Mouse (Mus musculus): ENCODE measurements around the gene Cacna1c. TPM values are rescaled to one million over a fixed set of nuclear protein-coding genes. Genes with fewer than 3 reads are reported as not detected.

The Cacna1c gene
- polyA plus RNA-seq, 1 experiment, result not detected

GRCm38 (mm10) chr6:119001442-119001841, 194.8 kb downstream of the Cacna1c start:
- Histone ChIP-seq H3K36me3 (ENCODE audit: control insufficient read depth, insufficient read depth) (no peaks in the 10 kb centered on the region), H3K27me3 (ENCODE audit: control insufficient read depth, insufficient read depth, insufficient read length) (no peaks in the 10 kb centered on the region), H3K4me3 (no peak overlapping the region), H3K79me2 (ENCODE audit: control insufficient read depth, insufficient read depth) (no peaks in the 10 kb centered on the region), H3ac (ENCODE audit: control insufficient read depth, insufficient read length) (no peak overlapping the region), H3K4me2 (ENCODE audit: low read depth) (no peak overlapping the region)
- TF ChIP-seq MAX (IDR thresholded peaks at IDR 0.05; ENCODE audit: low read depth), result no peak

GRCm38 (mm10) chr6:119000255-119000654, 196.0 kb downstream of the Cacna1c start:
- Histone ChIP-seq H3ac (ENCODE audit: control insufficient read depth, insufficient read length) (no peak overlapping the region), H3K4me2 (ENCODE audit: low read depth) (no peak overlapping the region), H3K4me3 (no peak overlapping the region), H3K27me3 (ENCODE audit: control insufficient read depth, insufficient read depth, insufficient read length) (no peaks in the 10 kb centered on the region), H3K36me3 (ENCODE audit: control insufficient read depth, insufficient read depth) (no peaks in the 10 kb centered on the region), H3K79me2 (ENCODE audit: control insufficient read depth, insufficient read depth) (no peaks in the 10 kb centered on the region)
- no peak for TF ChIP-seq SRF (IDR thresholded peaks at IDR 0.05; ENCODE audit: control insufficient read depth, insufficient read length, low read depth)

GRCm38 (mm10) chr6:118999329-118999875, 196.8 kb downstream of the Cacna1c start:
- H3K4me3 ChIP-seq, result no peak overlapping the region
- no peak overlapping the region for H3K4me2 ChIP-seq (ENCODE audit: low read depth)
- no peaks in the 10 kb centered on the region for H3K36me3 ChIP-seq (ENCODE audit: control insufficient read depth, insufficient read depth)
- H3K27me3 ChIP-seq (ENCODE audit: control insufficient read depth, insufficient read depth, insufficient read length), result no peaks in the 10 kb centered on the region
- no peak overlapping the region for H3ac ChIP-seq (ENCODE audit: control insufficient read depth, insufficient read length)
- H3K79me2 ChIP-seq (ENCODE audit: control insufficient read depth, insufficient read depth), result no peaks in the 10 kb centered on the region
- TF ChIP-seq MAX (IDR thresholded peaks at IDR 0.05; ENCODE audit: low read depth) (no peak), MYOD1 (IDR thresholded peaks at IDR 0.05; ENCODE audit: control insufficient read depth in 1 of 3, insufficient read length in 2 of 3, low read depth in 2 of 3) (no peak)

- TF ChIP-seq TCF12 (IDR thresholded peaks at IDR 0.05; ENCODE audit: insufficient read depth, poor library complexity, severe bottlenecking) (no peak), MAX (IDR thresholded peaks at IDR 0.05; ENCODE audit: low read depth) (no peak), MYOG (IDR thresholded peaks at IDR 0.05; ENCODE audit: control insufficient read depth in 1 of 3, insufficient read depth in 1 of 3, insufficient read length in 2 of 3, low read depth in 2 of 3) (no peak), E2F4 (IDR thresholded peaks at IDR 0.05; ENCODE audit: insufficient read depth) (no peak), POLR2A (IDR thresholded peaks at IDR 0.05; ENCODE audit: insufficient read length, low read depth) (no peak), SRF (IDR thresholded peaks at IDR 0.05; ENCODE audit: control insufficient read depth, insufficient read length, low read depth) (no peak), TCF3 (IDR thresholded peaks at IDR 0.05; ENCODE audit: insufficient read length, low read depth) (no peak), POLR2AphosphoS2 (IDR thresholded peaks at IDR 0.05; ENCODE audit: insufficient read length, low read depth) (no peak), MYOD1 (IDR thresholded peaks at IDR 0.05; ENCODE audit: control insufficient read depth in 1 of 3, insufficient read length in 2 of 3, low read depth in 2 of 3) (no peak)
- Histone ChIP-seq H3K79me2 (ENCODE audit: control insufficient read depth, insufficient read depth) (no peaks in the 10 kb centered on the region), H3K36me3 (ENCODE audit: control insufficient read depth, insufficient read depth) (no peaks in the 10 kb centered on the region), H3K27me3 (ENCODE audit: control insufficient read depth, insufficient read depth, insufficient read length) (no peaks in the 10 kb centered on the region), H3ac (ENCODE audit: control insufficient read depth, insufficient read length) (no peak overlapping the region), H3K4me2 (ENCODE audit: low read depth) (no peak overlapping the region), H3K4me3 (no peak overlapping the region)
Observed at GRCm38 (mm10) chr6:118997397-118997796, 198.8 kb downstream of the Cacna1c start.

GRCm38 (mm10) chr6:118994272-118995061, 201.8 kb downstream of the Cacna1c start:
- no peak overlapping the region for H3K4me2 ChIP-seq (ENCODE audit: low read depth)
- H3K27me3 ChIP-seq (ENCODE audit: control insufficient read depth, insufficient read depth, insufficient read length), result no peaks in the 10 kb centered on the region
- no peaks in the 10 kb centered on the region for H3K36me3 ChIP-seq (ENCODE audit: control insufficient read depth, insufficient read depth)
- H3K79me2 ChIP-seq (ENCODE audit: control insufficient read depth, insufficient read depth), result no peaks in the 10 kb centered on the region
- TF ChIP-seq USF1 (IDR thresholded peaks at IDR 0.05; ENCODE audit: low read depth), result no peak
- TF ChIP-seq E2F4 (IDR thresholded peaks at IDR 0.05; ENCODE audit: insufficient read depth), result no peak
- TF ChIP-seq POLR2A (IDR thresholded peaks at IDR 0.05; ENCODE audit: insufficient read length, low read depth), result no peak
- TF ChIP-seq POLR2AphosphoS2 (IDR thresholded peaks at IDR 0.05; ENCODE audit: insufficient read length, low read depth), result no peak
- no peak for TF ChIP-seq MYOG (IDR thresholded peaks at IDR 0.05; ENCODE audit: control insufficient read depth in 1 of 3, insufficient read depth in 1 of 3, insufficient read length in 2 of 3, low read depth in 2 of 3)
- no peak for TF ChIP-seq TCF3 (IDR thresholded peaks at IDR 0.05; ENCODE audit: insufficient read length, low read depth)
- TF ChIP-seq MAX (IDR thresholded peaks at IDR 0.05; ENCODE audit: low read depth), result no peak
- no peak for TF ChIP-seq MYOD1 (IDR thresholded peaks at IDR 0.05; ENCODE audit: control insufficient read depth in 1 of 3, insufficient read length in 2 of 3, low read depth in 2 of 3)
- TF ChIP-seq SRF (IDR thresholded peaks at IDR 0.05; ENCODE audit: control insufficient read depth, insufficient read length, low read depth), result no peak
- H3ac ChIP-seq (ENCODE audit: control insufficient read depth, insufficient read length), result no peak overlapping the region
- H3K4me3 ChIP-seq, result no peak overlapping the region

GRCm38 (mm10) chr6:118992391-118992790, 203.8 kb downstream of the Cacna1c start:
- Histone ChIP-seq H3K79me2 (ENCODE audit: control insufficient read depth, insufficient read depth) (no peaks in the 10 kb centered on the region), H3K27me3 (ENCODE audit: control insufficient read depth, insufficient read depth, insufficient read length) (peaks cover 4% of the 10 kb centered on the region), H3ac (ENCODE audit: control insufficient read depth, insufficient read length) (no peak overlapping the region), H3K4me3 (no peak overlapping the region), H3K36me3 (ENCODE audit: control insufficient read depth, insufficient read depth) (no peaks in the 10 kb centered on the region), H3K4me2 (ENCODE audit: low read depth) (no peak overlapping the region)
- TF ChIP-seq SRF (IDR thresholded peaks at IDR 0.05; ENCODE audit: control insufficient read depth, insufficient read length, low read depth) (no peak), USF1 (IDR thresholded peaks at IDR 0.05; ENCODE audit: low read depth) (no peak), MYOD1 (IDR thresholded peaks at IDR 0.05; ENCODE audit: control insufficient read depth in 1 of 3, insufficient read length in 2 of 3, low read depth in 2 of 3) (no peak), MYOG (IDR thresholded peaks at IDR 0.05; ENCODE audit: control insufficient read depth in 1 of 3, insufficient read depth in 1 of 3, insufficient read length in 2 of 3, low read depth in 2 of 3) (no peak), MAX (IDR thresholded peaks at IDR 0.05; ENCODE audit: low read depth) (no peak), TCF3 (IDR thresholded peaks at IDR 0.05; ENCODE audit: insufficient read length, low read depth) (no peak), POLR2AphosphoS2 (IDR thresholded peaks at IDR 0.05; ENCODE audit: insufficient read length, low read depth) (no peak), TCF12 (IDR thresholded peaks at IDR 0.05; ENCODE audit: insufficient read depth, poor library complexity, severe bottlenecking) (no peak), E2F4 (IDR thresholded peaks at IDR 0.05; ENCODE audit: insufficient read depth) (no peak), REST (IDR thresholded peaks at IDR 0.05; ENCODE audit: insufficient read depth, insufficient read length) (no peak), POLR2A (IDR thresholded peaks at IDR 0.05; ENCODE audit: insufficient read length, low read depth) (no peak)

All from myocyte (in vitro differentiated cells).